Mouse (Mus musculus): ENCODE measurements at regions not wholly inside any gene's neighbourhood (a gene's known extent, or its start where the extent isn't known, plus 50 kb on each side); places are given as distances from the start of the nearest gene placed in this dataset.
A peak's percentile ranks its signal among the peaks of the same experiment; 100 is the strongest.

- peak; percentile 45 to 55 for DNase-seq (ENCODE audit: low spot score in 2 of 2)
- intact Hi-C loops (cut with DNase I): no loop called here
Observed at GRCm38 (mm10) chr2:123023918-123024317, 258.9 kb downstream of the Sqor start.

DNA sequence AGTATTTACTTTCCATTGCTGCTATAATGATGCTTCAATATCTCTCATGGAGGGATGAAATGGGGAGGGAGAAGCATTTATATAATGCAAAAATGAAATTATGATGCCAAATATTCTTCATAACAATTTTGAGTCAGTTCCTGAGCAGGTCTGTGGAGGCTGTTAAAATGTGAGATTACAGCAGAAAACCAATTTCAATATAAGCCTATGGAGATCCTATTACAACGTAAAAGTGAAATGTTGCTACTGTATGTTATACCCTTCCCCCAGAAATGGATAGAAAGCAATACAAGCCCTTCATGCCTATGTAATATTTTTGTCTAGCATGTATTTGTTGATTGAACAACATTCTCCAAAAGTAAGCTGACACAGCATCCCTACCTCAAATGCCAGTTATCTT, 259.3 kb downstream of the Sqor start:
- intact Hi-C loops (cut with DNase I): no loop called here
- no peak for DNase-seq (ENCODE audit: low spot score in 2 of 2)

- DNase-seq (ENCODE audit: low spot score in 2 of 2): peak in 1 of 2 experiments; percentile 9
- intact Hi-C loops (cut with DNase I): no loop called here
Observed at GRCm38 (mm10) chr2:123024976-123025585, 260.0 kb downstream of the Sqor start.

DNA sequence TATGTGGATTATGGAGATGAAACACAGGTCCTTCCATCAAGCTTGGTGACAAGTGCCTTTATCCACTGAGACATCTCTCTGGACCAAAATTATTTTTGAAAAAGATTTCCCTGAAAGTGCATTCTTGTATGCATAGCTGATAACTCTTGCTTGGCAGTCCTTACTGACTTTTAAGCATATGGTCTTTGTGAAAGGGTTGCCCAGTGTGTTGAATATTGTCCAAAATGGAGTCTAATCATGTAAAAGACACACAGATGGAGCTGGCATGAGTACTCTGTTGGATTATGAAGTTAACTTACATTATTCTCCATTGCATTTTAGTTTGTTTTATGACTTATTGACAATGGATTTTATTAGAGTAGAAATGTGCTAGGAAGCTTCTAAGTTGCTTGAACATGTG, 282.3 kb downstream of the Sqor start:
- intact Hi-C loops (cut with DNase I): no loop called here
- no peak for DNase-seq (ENCODE audit: low spot score in 2 of 2)

DNA sequence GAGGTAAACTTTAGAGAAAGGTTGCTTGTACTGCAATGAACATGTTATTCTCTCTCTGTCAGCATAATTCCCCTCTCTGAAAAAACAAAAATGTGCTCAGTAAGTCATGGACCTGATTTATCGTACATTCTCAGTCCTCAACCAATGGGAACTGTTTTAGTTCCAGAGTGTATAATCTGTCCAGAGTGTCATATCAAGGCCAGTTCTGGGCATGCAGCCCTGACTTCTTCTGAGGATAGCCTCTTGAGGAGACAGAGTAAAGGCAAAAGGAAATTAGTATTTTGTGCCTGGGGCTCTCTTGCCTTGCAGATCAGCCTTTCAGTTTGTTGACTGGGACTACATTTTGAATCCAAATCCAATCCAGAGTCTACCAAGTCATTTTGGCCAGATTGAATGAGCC, 299.6 kb downstream of the Sqor start:
- DNase-seq (ENCODE audit: low spot score in 2 of 2): no peak
- intact Hi-C loops (cut with DNase I): no loop called here

DNA sequence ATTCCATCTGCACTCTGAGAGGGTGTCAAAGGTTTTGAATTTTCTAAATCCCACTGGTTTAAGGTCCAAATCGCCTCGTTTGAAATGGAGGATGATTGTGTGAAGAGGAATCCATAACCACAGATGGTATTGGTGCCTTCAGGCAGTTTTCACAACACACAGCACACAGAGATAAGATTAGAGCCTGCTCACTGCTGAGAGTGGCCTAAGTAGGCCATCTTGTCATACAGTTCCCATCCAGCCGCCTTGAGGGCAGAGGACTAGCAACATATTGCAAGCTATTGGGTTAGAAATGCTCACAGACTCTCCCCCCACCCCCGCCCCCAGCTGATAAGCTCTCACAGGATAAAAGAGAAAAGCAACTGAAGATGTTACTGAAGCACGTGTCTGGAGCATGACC, 303.8 kb downstream of the Sqor start:
- no peak for DNase-seq (ENCODE audit: low spot score in 2 of 2)
- intact Hi-C loops (cut with DNase I): no loop called here

DNA sequence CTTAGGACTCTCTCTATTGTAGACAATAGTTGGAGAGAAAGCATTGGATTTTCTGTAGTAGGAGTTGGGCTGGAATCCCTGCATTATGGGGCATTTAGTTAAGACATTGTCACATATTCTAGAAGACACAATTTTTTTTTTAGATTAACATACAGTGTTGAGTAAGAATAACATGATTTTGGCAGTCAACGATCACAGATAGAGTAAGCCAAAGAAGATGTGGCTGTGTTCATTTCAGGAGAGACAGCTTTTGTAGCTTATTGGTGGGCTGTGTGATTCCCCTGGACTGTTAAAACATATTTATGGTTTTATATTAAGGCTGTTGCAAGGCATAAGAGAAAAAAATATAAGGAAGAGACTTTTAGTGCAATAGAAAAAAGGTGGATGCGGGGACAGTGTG, 307.6 kb downstream of the Sqor start:
- intact Hi-C loops (cut with DNase I): no loop called here
- no peak for DNase-seq (ENCODE audit: low spot score in 2 of 2)

DNA sequence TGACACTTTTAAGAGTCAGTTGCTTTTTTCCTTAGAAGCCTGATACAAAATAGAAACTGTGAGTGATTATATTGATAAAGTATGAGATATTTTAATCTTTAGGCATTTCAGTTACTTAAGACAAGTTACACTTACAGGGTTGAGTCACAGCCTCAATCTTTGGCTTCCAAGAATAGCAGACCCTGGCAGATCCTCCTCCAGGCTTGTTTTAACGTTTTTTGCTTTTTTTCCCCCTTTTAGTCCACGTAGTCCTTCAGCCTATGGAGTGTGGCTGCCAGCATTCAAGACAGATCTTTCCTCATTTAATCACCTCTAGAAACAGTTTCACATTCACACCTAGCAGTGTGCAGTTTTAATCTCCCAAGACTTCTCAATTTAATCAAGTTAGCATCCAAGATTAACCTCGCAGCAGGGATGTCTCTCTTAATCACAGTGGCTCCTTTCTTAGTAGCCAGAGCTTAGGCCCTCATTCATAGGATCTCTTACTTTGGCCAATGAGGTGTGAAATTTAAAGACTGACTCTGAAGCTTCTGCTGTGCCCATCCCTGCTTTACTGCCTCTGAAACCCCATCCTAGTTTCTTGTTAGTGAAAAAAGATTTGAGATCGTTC, 308.5 kb downstream of the Sqor start:
- intact Hi-C loops (cut with DNase I): no loop called here
- DNase-seq (ENCODE audit: low spot score in 2 of 2): peak in 1 of 2 experiments; percentile 9

- no peak for DNase-seq (ENCODE audit: low spot score in 2 of 2)
- intact Hi-C loops (cut with DNase I): no loop called here
Observed at GRCm38 (mm10) chr2:123092726-123093125, 327.7 kb downstream of the Sqor start.

DNA sequence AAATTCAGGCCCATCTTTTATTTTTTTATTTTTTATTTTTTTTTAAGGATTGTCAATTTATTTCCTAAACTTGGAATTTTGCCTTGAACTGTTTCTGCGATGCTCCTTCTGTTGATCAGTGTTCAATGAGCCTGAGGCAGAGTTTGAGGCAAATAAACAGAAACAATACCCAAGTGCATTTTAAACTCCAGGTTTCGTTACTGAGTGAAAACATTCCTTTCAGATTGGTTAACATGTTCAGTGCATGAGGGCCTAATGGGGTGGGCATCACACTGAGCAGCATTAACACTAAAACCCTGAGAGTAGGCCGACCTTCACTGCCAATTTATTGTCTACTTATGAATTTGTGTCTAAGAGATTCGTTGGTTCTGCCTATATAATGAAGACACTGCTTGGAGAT, 338.5 kb downstream of the Sqor start:
- no peak for DNase-seq (ENCODE audit: low spot score in 2 of 2)
- intact Hi-C loops (cut with DNase I): no loop called here

DNA sequence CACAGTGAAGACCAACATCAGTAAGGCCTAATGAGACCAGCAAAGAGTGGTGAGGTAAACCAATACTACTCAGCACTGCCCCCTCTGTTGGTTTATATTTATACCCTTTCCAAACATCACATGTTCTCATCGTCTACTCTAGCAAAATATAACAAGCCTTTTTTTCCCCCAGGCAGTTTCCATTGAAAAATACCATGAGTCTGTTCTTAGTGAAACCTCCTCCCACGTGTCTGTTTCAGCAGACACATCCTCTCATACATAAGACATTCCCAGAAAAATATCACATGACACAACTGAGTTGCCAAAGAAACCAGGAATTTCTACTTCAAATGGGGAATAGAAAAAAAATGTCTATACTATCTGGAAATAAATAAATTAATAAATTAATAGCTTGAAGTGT, 366.5 kb downstream of the Sqor start:
- no peak for DNase-seq (ENCODE audit: low spot score in 2 of 2)
- intact Hi-C loops (cut with DNase I): no loop called here

- intact Hi-C loops (cut with DNase I): no loop called here
Observed at GRCm38 (mm10) chr2:123153170-123153569, 388.1 kb downstream of the Sqor start.

GRCm38 (mm10) chr2:123165384-123165783, 400.3 kb downstream of the Sqor start:
- intact Hi-C loops (cut with DNase I): no loop called here
- DNase-seq (ENCODE audit: low spot score in 2 of 2): no peak

More at GRCm38 (mm10) chr2:123153170-123153569, 388.1 kb downstream of the Sqor start:
- DNase-seq (ENCODE audit: low spot score in 2 of 2): no peak

GRCm38 (mm10) chr2:123170611-123171010, 405.6 kb downstream of the Sqor start:
- intact Hi-C loops (cut with DNase I): no loop called here
- DNase-seq (ENCODE audit: low spot score in 2 of 2): no peak

- intact Hi-C loops (cut with DNase I): no loop called here
- no peak for DNase-seq (ENCODE audit: low spot score in 2 of 2)
Observed at GRCm38 (mm10) chr2:123182208-123182607, 417.2 kb downstream of the Sqor start.

- no peak for DNase-seq (ENCODE audit: low spot score in 2 of 2)
- intact Hi-C loops (cut with DNase I): no loop called here
Observed at GRCm38 (mm10) chr2:123190795-123191582, 426.0 kb downstream of the Sqor start.

DNA sequence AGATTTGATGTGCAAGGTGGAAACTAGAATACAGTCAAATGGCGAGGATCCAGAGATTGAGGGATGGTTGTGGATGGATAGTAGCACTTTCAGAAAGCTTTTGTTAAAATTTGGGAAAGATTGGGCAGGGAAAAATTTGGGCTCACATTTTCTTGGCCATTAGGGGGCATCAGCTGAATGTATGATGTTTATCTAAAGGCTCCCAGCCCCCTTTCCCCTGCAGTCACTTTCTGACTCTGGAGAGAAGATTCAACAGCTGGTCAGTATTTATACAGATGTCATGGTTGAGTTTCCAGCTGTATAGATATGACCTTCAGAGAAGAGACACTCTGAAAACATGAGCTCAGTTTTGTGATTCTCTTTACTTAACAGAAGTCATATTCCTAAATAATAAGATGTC, 429.5 kb downstream of the Sqor start:
- intact Hi-C loops (cut with DNase I): no loop called here
- no peak for DNase-seq (ENCODE audit: low spot score in 2 of 2)

Data from left cerebral cortex, postnatal 36 days (tissue).